Mouse (Mus musculus) hindbrain, embryonic 12.5 days (tissue): ENCODE measurements at regions not wholly inside any gene's neighbourhood (a gene's known extent, or its start where the extent isn't known, plus 50 kb on each side); places are given as distances from the start of the nearest gene placed in this dataset.

Experiments used
- ATAC-seq: fragments of 200-750 bp; cut with Nextera tagmentation; 2 replicates; pipeline ENCODE4 v1.8.0; 2017; ENCODE audit warnings: moderate TSS enrichment; ENCODE audit not compliant: low FRiP score
- H3K27ac ChIP-seq: fragments of 300-500 bp; sonication (generic); 2 replicates; pipeline ENCODE4 v1.5.1; 2016; ENCODE audit warnings: mild to moderate bottlenecking
- H3K27me3 ChIP-seq: fragments of 300-500 bp; sonication (generic); 2 replicates; pipeline ENCODE4 v1.6.1; 2016; ENCODE audit warnings: mild to moderate bottlenecking
- H3K36me3 ChIP-seq: fragments of 300-500 bp; sonication (generic); 2 replicates; pipeline ENCODE4 v1.6.1; 2016; ENCODE audit warnings: mild to moderate bottlenecking
- H3K4me1 ChIP-seq: fragments of 300-500 bp; sonication (generic); 2 replicates; pipeline ENCODE4 v1.6.1; 2016
- H3K4me2 ChIP-seq: fragments of 300-500 bp; sonication (generic); replicated peaks from 2 replicates; pipeline ENCODE4 v1.6.1; 2016; ENCODE audit warnings: mild to moderate bottlenecking
- H3K4me3 ChIP-seq: fragments of 300-500 bp; sonication (generic); 2 replicates; pipeline ENCODE4 v1.5.1; 2016; ENCODE audit warnings: mild to moderate bottlenecking
- H3K9ac ChIP-seq: fragments of 300-500 bp; sonication (generic); 2 replicates; pipeline ENCODE4 v1.6.1; 2016; ENCODE audit warnings: mild to moderate bottlenecking, moderate library complexity
- H3K9me3 ChIP-seq: fragments of 300-500 bp; sonication (generic); replicated peaks from 2 replicates; pipeline ENCODE4 v1.6.1; 2016; ENCODE audit warnings: mild to moderate bottlenecking
- WGBS: fragments of 180-500 bp; shearing (Covaris S2); methylation state at CpG from one replicate; pipeline ENCODE4 v1.1.7; 2016; 5-methylcytosine and 5-hydroxymethylcytosine counted together

GRCm38 (mm10) chr5:16424745-16425144, 128.6 kb upstream of the Hgf start:
- H3K9me3 ChIP-seq, result no peaks in the 10 kb centered on the region
- ATAC-seq, result no peak
- WGBS, result 76% methylated on average over 4 of the region's 4 CpGs
- H3K36me3 ChIP-seq, result no peaks in the 10 kb centered on the region
- no peaks in the 10 kb centered on the region for H3K27me3 ChIP-seq
- H3K9ac ChIP-seq, result no peak overlapping the region
- no peak overlapping the region for H3K4me3 ChIP-seq
- H3K4me2 ChIP-seq, result no peak overlapping the region
- H3K27ac ChIP-seq, result no peak overlapping the region
- H3K4me1 ChIP-seq, result no peaks in the 10 kb centered on the region

- no peaks in the 10 kb centered on the region for H3K27me3 ChIP-seq
- H3K9me3 ChIP-seq, result no peaks in the 10 kb centered on the region
- no peak overlapping the region for H3K9ac ChIP-seq
- no peaks in the 10 kb centered on the region for H3K4me1 ChIP-seq
- no peaks in the 10 kb centered on the region for H3K36me3 ChIP-seq
- H3K4me3 ChIP-seq, result no peak overlapping the region
- 46% methylated on average over 8 of the region's 8 CpGs for WGBS
- no peak for ATAC-seq
- H3K4me2 ChIP-seq, result no peak overlapping the region
- H3K27ac ChIP-seq, result no peak overlapping the region
These were observed 128.0 kb upstream of the Hgf start for GRCm38 (mm10) chr5:16425302-16425701.

- Histone ChIP-seq H3K9me3 (no peaks in the 10 kb centered on the region), H3K9ac (no peak overlapping the region), H3K27ac (no peak overlapping the region), H3K27me3 (no peaks in the 10 kb centered on the region), H3K36me3 (no peaks in the 10 kb centered on the region), H3K4me2 (no peak overlapping the region), H3K4me1 (no peaks in the 10 kb centered on the region), H3K4me3 (no peak overlapping the region)
- 64% methylated on average over 2 of the region's 2 CpGs for WGBS
- ATAC-seq, result no peak
These were observed 127.0 kb upstream of the Hgf start for GRCm38 (mm10) chr5:16426306-16426705.

GRCm38 (mm10) chr5:16434586-16434985, 118.7 kb upstream of the Hgf start:
- 92% methylated on average over 3 of the region's 3 CpGs for WGBS
- Histone ChIP-seq H3K36me3 (no peaks in the 10 kb centered on the region), H3K9me3 (no peaks in the 10 kb centered on the region), H3K4me1 (no peaks in the 10 kb centered on the region), H3K27me3 (no peaks in the 10 kb centered on the region), H3K9ac (no peak overlapping the region), H3K27ac (no peak overlapping the region), H3K4me3 (no peak overlapping the region), H3K4me2 (no peak overlapping the region)
- ATAC-seq, result no peak

GRCm38 (mm10) chr5:16445056-16445455, 108.2 kb upstream of the Hgf start:
- no peak for ATAC-seq
- WGBS, result 71% methylated on average over 1 of the region's 1 CpGs
- Histone ChIP-seq H3K27ac (no peak overlapping the region), H3K4me3 (no peak overlapping the region), H3K9me3 (no peaks in the 10 kb centered on the region), H3K9ac (no peak overlapping the region), H3K27me3 (no peaks in the 10 kb centered on the region), H3K4me2 (no peak overlapping the region), H3K4me1 (no peaks in the 10 kb centered on the region), H3K36me3 (no peaks in the 10 kb centered on the region)

- no peak overlapping the region for H3K9ac ChIP-seq
- H3K36me3 ChIP-seq, result no peaks in the 10 kb centered on the region
- H3K4me1 ChIP-seq, result no peaks in the 10 kb centered on the region
- H3K27ac ChIP-seq, result no peak overlapping the region
- no peak overlapping the region for H3K4me3 ChIP-seq
- no peak overlapping the region for H3K4me2 ChIP-seq
- no peaks in the 10 kb centered on the region for H3K9me3 ChIP-seq
- no peaks in the 10 kb centered on the region for H3K27me3 ChIP-seq
- 68% methylated on average over 1 of the region's 1 CpGs for WGBS
- no peak for ATAC-seq
These were observed 106.3 kb upstream of the Hgf start for GRCm38 (mm10) chr5:16446977-16447376.

GRCm38 (mm10) chr5:16461795-16462194, 91.5 kb upstream of the Hgf start:
- H3K27ac ChIP-seq, result no peak overlapping the region
- H3K4me1 ChIP-seq, result no peaks in the 10 kb centered on the region
- no peak overlapping the region for H3K9ac ChIP-seq
- H3K27me3 ChIP-seq, result no peaks in the 10 kb centered on the region
- H3K9me3 ChIP-seq, result no peaks in the 10 kb centered on the region
- no peak for ATAC-seq
- 84% methylated on average over 2 of the region's 2 CpGs for WGBS
- no peak overlapping the region for H3K4me3 ChIP-seq
- no peaks in the 10 kb centered on the region for H3K36me3 ChIP-seq
- no peak overlapping the region for H3K4me2 ChIP-seq

- Histone ChIP-seq H3K4me2 (no peak overlapping the region), H3K27me3 (no peaks in the 10 kb centered on the region), H3K27ac (no peak overlapping the region), H3K9ac (no peak overlapping the region), H3K4me1 (0 out of 2 replicates have a peak, but pooled peaks cover 2% of the 10 kb centered on the region), H3K4me3 (no peak overlapping the region), H3K36me3 (no peaks in the 10 kb centered on the region), H3K9me3 (no peaks in the 10 kb centered on the region)
- ATAC-seq, result no peak
- WGBS, result 74% methylated on average over 5 of the region's 5 CpGs
These were observed 87.0 kb upstream of the Hgf start for GRCm38 (mm10) chr5:16466266-16466665.

GRCm38 (mm10) chr5:16468560-16468959, 84.7 kb upstream of the Hgf start:
- no peak overlapping the region for H3K4me3 ChIP-seq
- H3K27ac ChIP-seq, result no peak overlapping the region
- H3K4me2 ChIP-seq, result no peak overlapping the region
- no peak overlapping the region for H3K9ac ChIP-seq
- no peaks in the 10 kb centered on the region for H3K27me3 ChIP-seq
- 0 out of 2 replicates have a peak, but pooled peaks cover 2% of the 10 kb centered on the region for H3K4me1 ChIP-seq
- ATAC-seq, result no peak
- WGBS, result 68% methylated on average over 2 of the region's 2 CpGs
- H3K36me3 ChIP-seq, result no peaks in the 10 kb centered on the region
- H3K9me3 ChIP-seq, result no peaks in the 10 kb centered on the region

GRCm38 (mm10) chr5:16469221-16469620, 84.1 kb upstream of the Hgf start:
- H3K9ac ChIP-seq, result no peak overlapping the region
- H3K4me3 ChIP-seq, result no peak overlapping the region
- no peak for ATAC-seq
- H3K27ac ChIP-seq, result no peak overlapping the region
- H3K9me3 ChIP-seq, result no peaks in the 10 kb centered on the region
- WGBS, result 82% methylated on average over 2 of the region's 2 CpGs
- 0 out of 2 replicates have a peak, but pooled peaks cover 2% of the 10 kb centered on the region for H3K4me1 ChIP-seq
- no peaks in the 10 kb centered on the region for H3K27me3 ChIP-seq
- no peaks in the 10 kb centered on the region for H3K36me3 ChIP-seq
- H3K4me2 ChIP-seq, result no peak overlapping the region

GRCm38 (mm10) chr5:16469644-16470275, 83.5 kb upstream of the Hgf start:
- no peak for ATAC-seq
- Histone ChIP-seq H3K9me3 (no peaks in the 10 kb centered on the region), H3K4me2 (no peak overlapping the region; the same call in 1 of the 2 replicates), H3K36me3 (no peaks in the 10 kb centered on the region), H3K9ac (no peak overlapping the region), H3K27me3 (no peaks in the 10 kb centered on the region), H3K4me1 (0 out of 2 replicates have a peak, but pooled peaks cover 2% of the 10 kb centered on the region), H3K27ac (peak overlapping the region; percentile 12; the same call in 1 of the 2 replicates), H3K4me3 (no peak overlapping the region)
- 67% methylated on average over 13 of the region's 13 CpGs for WGBS

- Histone ChIP-seq H3K4me1 (0 out of 2 replicates have a peak, but pooled peaks cover 2% of the 10 kb centered on the region), H3K9me3 (no peaks in the 10 kb centered on the region), H3K4me2 (peak overlapping the region; percentile 23; the same call in 1 of the 2 replicates), H3K36me3 (no peaks in the 10 kb centered on the region), H3K4me3 (no peak overlapping the region), H3K27me3 (no peaks in the 10 kb centered on the region), H3K9ac (no peak overlapping the region), H3K27ac (no peak overlapping the region)
- 56% methylated on average over 10 of the region's 10 CpGs for WGBS
- ATAC-seq, result peak; percentile 56; the same call in 1 of the 2 replicates
These were observed 82.8 kb upstream of the Hgf start for GRCm38 (mm10) chr5:16470366-16470982.

GRCm38 (mm10) chr5:16487969-16488368, 65.3 kb upstream of the Hgf start:
- Histone ChIP-seq H3K36me3 (no peaks in the 10 kb centered on the region), H3K4me3 (no peak overlapping the region), H3K4me1 (no peaks in the 10 kb centered on the region), H3K9me3 (no peaks in the 10 kb centered on the region), H3K27ac (no peak overlapping the region), H3K27me3 (no peaks in the 10 kb centered on the region), H3K4me2 (no peak overlapping the region), H3K9ac (no peak overlapping the region)
- WGBS, result 88% methylated on average over 1 of the region's 1 CpGs
- no peak for ATAC-seq
